In genomic region chr10:5439802-5440350, GRCm38 (mm10) we compare ENCODE assay signal across 14 mouse cellular contexts.
A peak's percentile ranks its signal among the peaks of the same experiment; 100 is the strongest.
DNase-seq lines count a peak whose midpoint lies in the region; ATAC-seq lines count a peak whose summit lies in the region.
"Had no signal": no experiment of that assay in that cellular context is flagged by ENCODE, and none has a peak within 500 bp of the region (broad histone marks: within the 10 kb centered on the region; RNA-seq: fewer than 3 reads in every experiment).

No protein-coding gene starts in this region.

- no peaks in the 10 kb centered on the region for H3K4me1 ChIP-seq in midbrain, embryonic 15.5 days
- H3K4me1 ChIP-seq in midbrain, embryonic 10.5 days, result no peaks in the 10 kb centered on the region
- H3K4me1 ChIP-seq: liver, embryonic 13.5 days had no signal

- H3K27me3 ChIP-seq in midbrain, embryonic 15.5 days (replicated peaks), result no peaks in the 10 kb centered on the region
- no peaks in the 10 kb centered on the region for H3K27me3 ChIP-seq in midbrain, embryonic 10.5 days (ENCODE audit: low read depth, poor library complexity, severe bottlenecking)
- H3K27me3 ChIP-seq: liver, embryonic 13.5 days had no signal

- H3K36me3 ChIP-seq in midbrain, embryonic 15.5 days (replicated peaks), result no peaks in the 10 kb centered on the region
- H3K36me3 ChIP-seq in midbrain, embryonic 10.5 days, result no peaks in the 10 kb centered on the region
- H3K36me3 ChIP-seq: liver, embryonic 13.5 days had no signal

- H3K4me2 ChIP-seq in midbrain, embryonic 15.5 days, result no peak overlapping the region
- H3K4me2 ChIP-seq: liver, embryonic 13.5 days had no signal

- peak; percentile 86 for ATAC-seq in cerebellum, adult (ENCODE audit: insufficient number of reproducible peaks, low FRiP score, low TSS enrichment)
- peak; percentile 69 for ATAC-seq in midbrain, embryonic 15.5 days (replicated peaks)
- ATAC-seq: Patski had no signal

- no peak overlapping the region for H3K9ac ChIP-seq in midbrain, embryonic 15.5 days
- H3K9ac ChIP-seq: liver, embryonic 13.5 days had no signal

- WGBS in midbrain, embryonic 15.5 days, result 51% methylated on average over 2 of the region's 2 CpGs
- 61% methylated on average over 2 of the region's 2 CpGs for WGBS in midbrain, embryonic 10.5 days

- no peaks in the 10 kb centered on the region for H3K9me3 ChIP-seq in midbrain, embryonic 15.5 days
- H3K9me3 ChIP-seq in midbrain, embryonic 10.5 days (replicated peaks), result no peaks in the 10 kb centered on the region
- H3K9me3 ChIP-seq: liver, embryonic 13.5 days had no signal

- H3K27ac ChIP-seq in midbrain, embryonic 15.5 days, result no peak overlapping the region
- H3K27ac ChIP-seq in midbrain, embryonic 10.5 days (replicated peaks), result no peak overlapping the region
- H3K27ac ChIP-seq: heart, adult 2 months; liver, embryonic 13.5 days had no signal

- DNase-seq in cerebellum, postnatal 4 days (ENCODE audit: low spot score in 2 of 2), result no peak
- no peak for DNase-seq in midbrain, embryonic 10.5 days (ENCODE audit: low spot score)
- peak; percentile 90 for DNase-seq in cerebellum, adult 9-10 months
- DNase-seq in naive thymus-derived CD4-positive, alpha-beta T cell, adult 2 months (ENCODE audit: low read depth), result peak; percentile 14
- no peak for DNase-seq in adrenal gland, postnatal 4 days (ENCODE audit: low spot score in 2 of 2)
- DNase-seq in MN1 (ENCODE audit: low spot score), result no peak
- DNase-seq: gastrocnemius, postnatal 10 days; heart, adult 2 months; liver, embryonic 13.5 days; lung, postnatal 10 days; thymus, adult 2 months had no signal

- H3K4me3 ChIP-seq in midbrain, embryonic 15.5 days, result no peak overlapping the region
- H3K4me3 ChIP-seq in midbrain, embryonic 10.5 days, result no peak overlapping the region
- H3K4me3 ChIP-seq: heart, adult 2 months; liver, embryonic 13.5 days had no signal

Comparison
In these comparisons a context has a peak if more than half of its experiments do, and no peak if none do; other contexts are left out.
1. DNase-seq: peak in cerebellum, adult 9-10 months (single experiment) and naive thymus-derived CD4-positive, alpha-beta T cell, adult 2 months (single experiment); none in cerebellum, postnatal 4 days (0 of 2), midbrain, embryonic 10.5 days (single experiment), adrenal gland, postnatal 4 days (0 of 2) and MN1 (single experiment).